Mouse (Mus musculus): Measurements from ENCODE around the gene Opa1.

GRCm38 (mm10) chr16:29667702-29668061 lies 88.5 kb downstream of the Opa1 start:
- no peak for TF ChIP-seq CTCF (IDR thresholded peaks at IDR 0.05; ENCODE audit: borderline replicate concordance, extremely low read depth, insufficient read depth, insufficient read length)
- TF ChIP-seq POLR2A (IDR thresholded peaks at IDR 0.05; ENCODE audit: borderline replicate concordance, extremely low read depth, insufficient read depth, insufficient read length, poor library complexity, severe bottlenecking), result no peak

Data from brain, embryonic 14.5 days (tissue).